Mouse (Mus musculus) thymus, postnatal 4 days (tissue): ENCODE results near the gene Tspoap1.

Experiments
- DNase-seq: peaks from one replicate; pipeline ENCODE4 v3.0.0; 2021

Tspoap1 gene

GRCm38 (mm10) chr11:87816707-87817442 is 56.5 kb downstream of the Tspoap1 start:
- peak; percentile 74 for DNase-seq

DNA sequence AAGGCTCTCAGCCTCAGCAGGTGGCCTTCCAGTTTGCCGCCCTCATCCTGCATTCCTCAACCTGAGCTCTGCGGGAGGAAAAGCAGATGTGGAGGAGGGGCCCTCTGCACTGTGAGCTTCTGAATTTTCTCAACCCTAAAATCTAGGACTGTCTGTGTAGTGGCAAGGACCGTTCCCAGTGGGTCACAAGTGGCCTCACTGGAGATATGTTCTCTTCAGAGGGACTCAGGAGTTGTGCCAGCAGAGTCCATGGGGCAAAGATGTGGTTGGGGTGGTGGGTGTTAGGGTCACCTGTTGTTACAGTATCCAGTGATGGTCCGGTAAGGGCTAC is 57.1 kb downstream of the Tspoap1 start:
- no peak for DNase-seq

GRCm38 (mm10) chr11:87821502-87821901 is 61.2 kb downstream of the Tspoap1 start:
- no peak for DNase-seq

DNA sequence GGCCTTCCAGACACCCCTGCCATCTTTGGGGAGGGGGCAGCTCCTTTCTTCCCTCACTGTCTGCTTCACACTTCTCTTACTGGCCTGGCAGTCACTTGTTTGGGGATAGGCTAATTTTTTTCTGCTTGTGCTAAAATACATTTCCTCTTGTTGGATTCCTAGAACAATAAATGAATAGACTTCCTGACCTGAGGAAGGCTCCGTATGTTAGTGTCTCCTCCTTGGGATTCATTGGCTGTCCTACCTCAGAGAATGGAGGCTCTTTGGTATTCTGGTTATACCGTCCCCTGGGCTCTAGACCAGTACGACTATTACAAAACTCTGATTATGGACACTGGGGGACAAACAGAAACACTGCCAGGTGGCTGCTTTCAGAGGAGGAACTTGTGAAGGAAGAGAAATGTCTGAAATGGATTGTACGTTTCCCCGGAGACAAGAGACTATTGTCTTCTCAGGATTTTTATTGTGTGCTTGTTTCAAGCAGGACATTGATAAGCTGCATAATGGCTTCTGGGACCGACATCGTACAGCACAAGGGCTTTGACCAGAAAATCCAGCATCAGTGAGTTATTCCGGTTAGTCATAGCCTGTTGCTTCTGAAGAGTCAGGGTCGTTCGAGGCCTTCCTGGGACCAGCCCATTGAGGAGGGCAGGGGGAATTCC is 68.0 kb downstream of the Tspoap1 start, which contains the start of gene Lpo:
Gene Lpo (minus strand): TSS at position 51 of the 662 bp plus-strand sequence.
- DNase-seq, result no peak
